Mouse (Mus musculus) cerebellum, adult 2 months (tissue): ENCODE measurements around the gene Olfr713. TPM values are rescaled to one million over a fixed set of nuclear protein-coding genes. Genes with fewer than 3 reads are reported as not detected.

Experiments
- DNase-seq, 2 experiments: peaks; one replicate each; pipeline ENCODE4 v3.0.0; 2021
- H3K27ac ChIP-seq: fragments of 200-500 bp; 2 replicates; pipeline ENCODE4 v1.5.1; 2012; ENCODE audit warnings: low read length, control low read depth, inconsistent platforms; ENCODE audit not compliant: insufficient read depth
- H3K27me3 ChIP-seq: fragments of 200-500 bp; 2 replicates; pipeline ENCODE4 v1.6.1; 2012; ENCODE audit warnings: inconsistent platforms, mild to moderate bottlenecking, low read length, moderate library complexity; ENCODE audit not compliant: control insufficient read depth, insufficient read depth
- H3K4me1 ChIP-seq: fragments of 200-500 bp; 2 replicates; pipeline ENCODE4 v1.6.1; 2011; ENCODE audit warnings: low read length; ENCODE audit not compliant: control insufficient read depth, insufficient read depth
- H3K4me3 ChIP-seq: fragments of 200-500 bp; replicated peaks from 2 replicates; pipeline ENCODE3; 2011; ENCODE audit warnings: mild to moderate bottlenecking, low read depth, low read length, control low read depth; ENCODE audit not compliant: insufficient read depth
- CTCF ChIP-seq: fragments of 200-500 bp; IDR thresholded peaks from 2 replicates; pipeline ENCODE4 v1.5.1; 2011; ENCODE audit warnings: low read depth, mild to moderate bottlenecking, control low read depth, low read length, moderate library complexity, borderline replicate concordance; ENCODE audit not compliant: insufficient read depth
- POLR2A ChIP-seq: fragments of 200-500 bp; IDR thresholded peaks from 2 replicates; pipeline ENCODE4 v1.6.1; 2011; ENCODE audit warnings: low read length, control low read depth, borderline replicate concordance; ENCODE audit not compliant: insufficient read depth
- WGBS: fragments of 180-500 bp; shearing (Covaris S2); methylation state at CpG from one replicate; pipeline ENCODE4 v1.1.7; 2018; 5-methylcytosine and 5-hydroxymethylcytosine counted together
- polyA plus RNA-seq: library from polyadenylated mRNA; depleted of rRNA; stranded (reverse); fragments of >200 nt; gene quantifications from 2 replicates; pipeline ENCODE4 v1.2.3, GENCODE M21; 2012; rRNA removed

The Olfr713 gene
- polyA plus RNA-seq, 1 experiment: not detected

- Histone ChIP-seq H3K4me1 (no peaks in the 10 kb centered on the region; the same call in 1 of the 2 replicates), H3K27me3 (no peaks in the 10 kb centered on the region), H3K4me3 (no peak overlapping the region), H3K27ac (no peak overlapping the region)
- TF ChIP-seq CTCF (no peak), POLR2A (no peak)
- WGBS: 1% methylated on average over 5 of the region's 5 CpGs
- DNase-seq: no peak
Measured at GRCm38 (mm10) chr7:107045833-107046232, 14.9 kb downstream of the Olfr713 start.

GRCm38 (mm10) chr7:107047578-107047977 lies 16.6 kb downstream of the Olfr713 start:
- DNase-seq: no peak
- WGBS: 21% methylated on average over 3 of the region's 3 CpGs
- Histone ChIP-seq H3K4me1 (no peaks in the 10 kb centered on the region), H3K27me3 (no peaks in the 10 kb centered on the region), H3K27ac (no peak overlapping the region), H3K4me3 (no peak overlapping the region)
- TF ChIP-seq CTCF: no peak
- no peak for TF ChIP-seq POLR2A

GRCm38 (mm10) chr7:107070681-107071080 lies 39.7 kb downstream of the Olfr713 start, which contains the start of gene Olfr714:
Olfr714 (plus strand) TSS chr7:107070981.
- Histone ChIP-seq H3K4me3 (no peak within 1 kb of the TSS), H3K27me3 (no peaks in the 10 kb centered on the region), H3K27ac (no peak within 1 kb of the TSS), H3K4me1 (no peaks in the 10 kb centered on the region)
- DNase-seq: no peak
- TF ChIP-seq POLR2A (no peak), CTCF (no peak)
- 93% methylated on average over 2 of the region's 2 CpGs for WGBS

Other genes with a start within 250 kb of the Olfr713 start
- gene Olfr699, start 238.0 kb upstream of the Olfr713 start, polyA plus RNA-seq: not detected in 2 replicates
- gene Olfr700, start 222.3 kb upstream of the Olfr713 start, polyA plus RNA-seq: not detected in 2 replicates
- gene Olfr701, start 217.0 kb upstream of the Olfr713 start, polyA plus RNA-seq: not detected in 2 replicates
- gene Olfr702, start 197.3 kb upstream of the Olfr713 start, polyA plus RNA-seq: not detected in 2 replicates
- not detected in 2 replicates for gene Olfr703, start 187.8 kb upstream of the Olfr713 start, polyA plus RNA-seq
- not detected in 2 replicates for gene Olfr704, start 168.0 kb upstream of the Olfr713 start, polyA plus RNA-seq
- gene Olfr705, start 154.3 kb upstream of the Olfr713 start, polyA plus RNA-seq: not detected in 2 replicates
- gene Olfr706, start 143.0 kb upstream of the Olfr713 start, polyA plus RNA-seq: not detected in 2 replicates
- not detected in 2 replicates for gene Olfr707, start 129.9 kb upstream of the Olfr713 start, polyA plus RNA-seq
- not detected in 2 replicates for gene Olfr1532-ps1, start 123.2 kb upstream of the Olfr713 start, polyA plus RNA-seq
- gene Olfr709-ps1, start 99.0 kb upstream of the Olfr713 start, polyA plus RNA-seq: not detected in 2 replicates
- gene Olfr710, start 82.9 kb upstream of the Olfr713 start, polyA plus RNA-seq: not detected in 2 replicates
- not detected in 2 replicates for gene Olfr6, start 67.2 kb upstream of the Olfr713 start, polyA plus RNA-seq
- gene Olfr711, start 55.7 kb upstream of the Olfr713 start, polyA plus RNA-seq: not detected in 2 replicates
- not detected in 2 replicates for gene Olfr2, start 25.1 kb upstream of the Olfr713 start, polyA plus RNA-seq
- not detected in 2 replicates for gene Olfr714, start 39.8 kb downstream of the Olfr713 start, polyA plus RNA-seq
- gene Olfr17, start 62.0 kb downstream of the Olfr713 start, polyA plus RNA-seq: not detected in 2 replicates
- not detected in 2 replicates for gene Olfr715b, start 79.2 kb downstream of the Olfr713 start, polyA plus RNA-seq
- not detected in 2 replicates for gene Olfr715, start 99.9 kb downstream of the Olfr713 start, polyA plus RNA-seq
- gene Olfr716, start 107.2 kb downstream of the Olfr713 start, polyA plus RNA-seq: not detected in 2 replicates
- gene Nlrp14, start 135.8 kb downstream of the Olfr713 start, polyA plus RNA-seq: not detected in 2 replicates
- gene Rbmxl2, start 178.3 kb downstream of the Olfr713 start, polyA plus RNA-seq: not detected in 2 replicates